Mouse (Mus musculus) heart, adult 10 weeks (tissue): Measurements from ENCODE around the gene Crip1. TPM values are rescaled to one million over a fixed set of nuclear protein-coding genes. Genes with fewer than 3 reads are reported as not detected.

ENCODE experiments used
- polyA plus RNA-seq: library from polyadenylated mRNA; stranded (reverse); fragments of 350-450 nt; fragmentation: Illumina TruSeq; extraction: RNeasy Lipid Tissue Mini Kit (QIAGEN cat#74804); gene quantifications from one replicate; pipeline ENCODE4 v1.2.3, GENCODE M21; 2014; ENCODE audit warnings: low read depth, low replicate concordance

Crip1 gene
- polyA plus RNA-seq: 299 TPM

GRCm38 (mm10) chr12:113146112-113147057, at the start of gene Crip1:
Crip1 (plus strand) TSS chr12:113146316.

GRCm38 (mm10) chr12:113097749-113098281, 48.3 kb upstream of the Crip1 start, which contains the start of gene Mta1:
Mta1 (plus strand) TSS chr12:113098278.

GRCm38 (mm10) chr12:113139908-113140615, 6.1 kb upstream of the Crip1 start, which contains the start of gene Crip2:
Crip2 (plus strand) TSS chr12:113140236.

DNA sequence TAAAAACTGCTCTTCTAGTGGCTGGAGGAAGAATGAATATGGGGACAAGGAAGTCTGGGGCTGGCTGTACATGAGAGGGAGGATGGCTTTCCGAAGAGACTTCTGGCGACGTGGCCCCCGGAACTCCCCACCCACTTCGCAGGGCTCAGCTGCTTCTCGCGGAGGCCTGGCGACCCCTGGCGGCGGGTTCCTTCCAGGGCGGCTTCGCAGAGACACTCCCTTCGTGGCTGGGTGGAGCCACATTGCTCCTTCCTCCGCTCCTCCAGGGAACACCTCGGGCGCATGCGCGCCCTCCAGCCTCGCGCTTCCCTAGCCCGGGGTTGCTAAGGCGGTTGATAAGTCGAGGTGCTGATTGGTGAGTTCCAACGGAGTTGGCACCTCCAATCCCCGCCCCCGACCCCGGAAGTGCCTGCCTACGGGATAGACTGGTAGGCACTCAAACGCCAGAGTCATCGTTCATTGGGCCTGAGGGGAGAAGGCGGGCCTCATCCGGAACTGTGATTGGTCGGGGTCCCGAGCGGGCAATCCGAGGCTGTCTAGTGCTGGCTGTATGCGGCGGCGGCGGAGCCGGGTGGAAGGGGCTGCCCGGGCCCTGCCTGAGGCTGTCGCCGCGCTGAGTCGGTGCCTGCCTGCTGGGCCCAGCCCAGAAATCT, 9.9 kb downstream of the Crip1 start, which contains the start of gene Tedc1:
Gene Tedc1, plus strand, starts transcription at position 535 of the 653 bp plus-strand sequence.

GRCm38 (mm10) chr12:113185442-113186291, 39.6 kb downstream of the Crip1 start, which contains the start of gene Tmem121:
Tmem121 (plus strand) TSS chr12:113185930.

Other genes with a start within 250 kb of the Crip1 start
- gene Jag2, start 216.5 kb upstream of the Crip1 start, polyA plus RNA-seq: 19.3 TPM
- 9.4 TPM for gene Nudt14, start 204.2 kb upstream of the Crip1 start, polyA plus RNA-seq
- gene Btbd6, start 169.8 kb upstream of the Crip1 start, polyA plus RNA-seq: 21.7 TPM
- gene Brf1, start 145.6 kb upstream of the Crip1 start, polyA plus RNA-seq: 27.8 TPM
- 33.8 TPM for gene Pacs2, start 131.8 kb upstream of the Crip1 start, polyA plus RNA-seq
- not detected for gene Tex22, start 71.8 kb upstream of the Crip1 start, polyA plus RNA-seq
- gene Mta1, start 48.0 kb upstream of the Crip1 start, polyA plus RNA-seq: 33.2 TPM
- gene Crip2, start 6.1 kb upstream of the Crip1 start, polyA plus RNA-seq: 1,580 TPM
- gene Tedc1, start 10.1 kb downstream of the Crip1 start, polyA plus RNA-seq: not detected
- not detected for gene Tmem121, start 39.6 kb downstream of the Crip1 start, polyA plus RNA-seq